Mouse (Mus musculus) neural tube, embryonic 14.5 days (tissue): ENCODE measurements around the gene Ufd1. TPM values are rescaled to one million over a fixed set of nuclear protein-coding genes. Genes with fewer than 3 reads are reported as not detected.
A peak's percentile ranks its signal among the peaks of the same experiment; 100 is the strongest.
"Not testable (repeated sequence)": the region's sequence is repeated elsewhere in the genome, so short reads cannot be mapped to it uniquely, and the experiment has no call there.

Experiments used
- ATAC-seq: fragments of 200-750 bp; cut with Nextera tagmentation; 2 replicates; pipeline ENCODE4 v1.8.0; 2017; ENCODE audit warnings: low read depth, mild to moderate bottlenecking, moderate TSS enrichment, moderate library complexity
- H3K27ac ChIP-seq: fragments of 300-500 bp; sonication (generic); 2 replicates; pipeline ENCODE4 v1.5.1; 2014; ENCODE audit warnings: low read depth, mild to moderate bottlenecking, control low read depth, low read length, moderate library complexity, mixed read lengths
- H3K27me3 ChIP-seq: fragments of 300-500 bp; sonication (generic); 2 replicates; pipeline ENCODE4 v1.6.1; 2014; ENCODE audit warnings: low read length; ENCODE audit not compliant: control insufficient read depth, insufficient read depth
- H3K36me3 ChIP-seq: fragments of 300-500 bp; sonication (generic); 2 replicates; pipeline ENCODE4 v1.6.1; 2014; ENCODE audit warnings: low read length, mixed read lengths; ENCODE audit not compliant: control insufficient read depth, insufficient read depth
- H3K4me1 ChIP-seq: fragments of 300-500 bp; sonication (generic); 2 replicates; pipeline ENCODE4 v1.6.1; 2014; ENCODE audit warnings: low read length; ENCODE audit not compliant: control insufficient read depth, insufficient read depth
- H3K4me2 ChIP-seq: fragments of 300-500 bp; sonication (generic); 2 replicates; pipeline ENCODE4 v1.6.1; 2014; ENCODE audit warnings: mild to moderate bottlenecking, low read depth, low read length, control low read depth
- H3K4me3 ChIP-seq: fragments of 300-500 bp; sonication (generic); 2 replicates; pipeline ENCODE4 v1.5.1; 2014; ENCODE audit warnings: low read depth, low read length, control low read depth, mixed read lengths
- H3K9ac ChIP-seq: fragments of 300-500 bp; sonication (generic); replicated peaks from 2 replicates; pipeline ENCODE4 v1.6.1; 2014; ENCODE audit warnings: low read depth, mild to moderate bottlenecking, control low read depth, low read length, mixed read lengths
- H3K9me3 ChIP-seq: fragments of 300-500 bp; sonication (generic); 2 replicates; pipeline ENCODE4 v1.6.1; 2016; ENCODE audit warnings: low read length; ENCODE audit not compliant: control insufficient read depth
- WGBS: fragments of 180-500 bp; shearing (Covaris S2); extraction: QIAGEN DNeasy Blood & Tissue Kit; methylation state at CpG from one replicate; pipeline ENCODE4 v1.1.7; 2014; 5-methylcytosine and 5-hydroxymethylcytosine counted together
- polyA plus RNA-seq: library from polyadenylated mRNA; unstranded; fragments of >200 nt; fragmentation: Nextera tagmentation; extraction: Ambion mirVana; gene quantifications from 2 replicates; pipeline ENCODE4 v1.2.1, GENCODE M21; 2014

Gene Ufd1
- polyA plus RNA-seq, 1 experiment from 2014 or later, result 115 TPM

- no peak overlapping the region for H3K27ac ChIP-seq
- no peak for ATAC-seq
- no peak overlapping the region for H3K4me2 ChIP-seq
- H3K9ac ChIP-seq, result no peak overlapping the region
- H3K9me3 ChIP-seq, result no peaks in the 10 kb centered on the region
- peaks cover 74% of the 10 kb centered on the region for H3K36me3 ChIP-seq
- 97% methylated on average over 3 of the region's 3 CpGs for WGBS
- no peaks in the 10 kb centered on the region for H3K4me1 ChIP-seq
- H3K27me3 ChIP-seq, result no peaks in the 10 kb centered on the region
- H3K4me3 ChIP-seq, result no peak overlapping the region
Observed at GRCm38 (mm10) chr16:18828630-18829029, 17.1 kb downstream of the Ufd1 start.

DNA sequence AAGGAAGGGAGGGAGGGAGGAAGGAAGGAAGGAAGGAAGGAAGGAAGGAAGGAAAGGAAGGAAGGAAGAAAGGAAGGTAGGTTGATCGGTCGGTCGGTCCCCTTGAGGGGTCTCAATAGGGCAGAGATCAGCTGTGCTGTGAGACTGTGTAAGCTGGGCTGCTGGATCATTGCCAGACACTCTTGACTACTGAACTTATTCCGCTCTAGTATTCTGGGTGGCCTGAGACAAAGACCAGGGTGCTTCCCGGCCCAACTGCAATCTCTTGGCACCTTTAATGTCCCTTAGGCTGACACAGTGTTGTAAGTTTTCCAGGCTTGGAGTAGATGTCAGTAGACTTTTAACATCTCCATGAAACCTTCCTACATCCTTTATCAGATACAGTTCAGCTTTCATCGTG is 17.5 kb downstream of the Ufd1 start:
- no peak for ATAC-seq
- 91% methylated on average over 6 of the region's 6 CpGs for whole genome bisulfite sequencing
- H3K9me3 ChIP-seq, result no peaks in the 10 kb centered on the region
- peaks cover 79% of the 10 kb centered on the region for H3K36me3 ChIP-seq
- no peak overlapping the region for H3K9ac ChIP-seq
- H3K27ac ChIP-seq, result no peak overlapping the region
- H3K4me1 ChIP-seq, result no peaks in the 10 kb centered on the region
- no peaks in the 10 kb centered on the region for H3K27me3 ChIP-seq
- no peak overlapping the region for H3K4me2 ChIP-seq
- H3K4me3 ChIP-seq, result no peak overlapping the region

DNA sequence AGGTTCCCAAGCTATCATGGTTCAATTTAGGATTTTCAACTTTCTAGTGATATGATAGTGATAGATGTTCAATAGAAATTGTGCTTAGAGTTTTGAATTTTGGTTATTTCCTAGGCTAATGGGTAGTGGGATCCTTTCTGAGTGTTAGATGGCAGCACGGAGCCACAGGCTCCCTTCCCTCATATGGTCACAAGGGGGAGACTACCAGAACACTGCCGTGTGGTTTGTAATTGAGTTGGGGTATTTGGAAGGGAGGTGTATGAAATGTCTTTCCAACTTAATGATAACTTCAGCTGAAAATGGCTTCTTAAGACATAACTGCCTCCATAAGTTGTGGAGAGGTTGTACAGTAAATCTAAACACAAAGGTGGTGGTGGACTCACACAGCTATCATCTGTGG is 21.9 kb downstream of the Ufd1 start:
- H3K4me3 ChIP-seq, result no peak overlapping the region
- peaks cover 48% of the 10 kb centered on the region for H3K36me3 ChIP-seq
- no peak overlapping the region for H3K4me2 ChIP-seq
- H3K27ac ChIP-seq, result no peak overlapping the region
- ATAC-seq, result no peak
- H3K9ac ChIP-seq, result no peak overlapping the region
- WGBS, result 77% methylated on average over 2 of the region's 2 CpGs
- no peaks in the 10 kb centered on the region for H3K27me3 ChIP-seq
- no peaks in the 10 kb centered on the region for H3K9me3 ChIP-seq
- 0 out of 2 replicates have a peak, but pooled peaks cover 5% of the 10 kb centered on the region for H3K4me1 ChIP-seq

GRCm38 (mm10) chr16:18836073-18836467 is 24.5 kb downstream of the Ufd1 start:
- peak overlapping the region; percentile 85; the same call in 1 of the 2 replicates for H3K9ac ChIP-seq
- peak overlapping the region; percentile 88 for H3K4me3 ChIP-seq
- 0 out of 2 replicates have a peak, but pooled peaks cover 5% of the 10 kb centered on the region for H3K4me1 ChIP-seq
- peaks cover 30% of the 10 kb centered on the region for H3K36me3 ChIP-seq
- H3K4me2 ChIP-seq, result peak overlapping the region; percentile 54
- no peaks in the 10 kb centered on the region for H3K27me3 ChIP-seq
- H3K27ac ChIP-seq, result no peak overlapping the region
- peak; percentile 54 for ATAC-seq
- H3K9me3 ChIP-seq, result no peaks in the 10 kb centered on the region
- 30% methylated on average over 3 of the region's 3 CpGs for WGBS

GRCm38 (mm10) chr16:18836468-18837208 is 25.1 kb downstream of the Ufd1 start, which contains the start of the genes 2510002D24Rik and Gm28539:
Gene 2510002D24Rik, plus strand, starts transcription at chr16:18836578.
Gene Gm28539, plus strand, starts transcription at chr16:18836584.
- peak within 1 kb of the TSS; percentile 54 for H3K4me2 ChIP-seq
- no peaks in the 10 kb centered on the region for H3K27me3 ChIP-seq
- H3K4me3 ChIP-seq, result peak within 1 kb of the TSS; percentile 88
- peak within 1 kb of the TSS; percentile 55; the same call in 1 of the 2 replicates for H3K27ac ChIP-seq
- WGBS, result under 1% methylated on average over 46 of the region's 46 CpGs
- peak within 1 kb of the TSS; percentile 85 for H3K9ac ChIP-seq
- peaks cover 28% of the 10 kb centered on the region for H3K36me3 ChIP-seq
- peak; percentile 99 for ATAC-seq
- H3K9me3 ChIP-seq, result no peaks in the 10 kb centered on the region
- 0 out of 2 replicates have a peak, but pooled peaks cover 5% of the 10 kb centered on the region for H3K4me1 ChIP-seq

DNA sequence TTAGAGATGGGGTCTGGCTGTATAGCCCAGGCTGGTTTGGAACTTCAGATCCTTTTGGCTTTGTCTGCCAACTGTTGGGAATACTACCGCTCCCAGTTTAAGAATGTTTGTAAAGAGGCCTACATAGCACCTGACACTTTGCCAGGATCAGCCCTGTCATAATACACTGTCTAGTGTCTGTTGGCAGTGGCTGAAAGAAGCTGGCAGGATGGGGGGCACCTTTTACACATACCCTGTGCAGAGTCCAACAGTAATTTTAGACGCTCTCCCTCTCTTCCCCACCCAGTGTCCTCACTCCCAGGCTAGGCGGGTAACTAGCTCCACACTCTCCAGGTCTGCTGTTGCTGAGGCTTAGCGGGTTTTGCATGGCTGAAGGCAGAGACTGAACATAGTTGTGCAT is 26.8 kb downstream of the Ufd1 start:
- no peak for ATAC-seq
- H3K27ac ChIP-seq, result no peak overlapping the region
- no peak overlapping the region for H3K9ac ChIP-seq
- no peaks in the 10 kb centered on the region for H3K9me3 ChIP-seq
- no peaks in the 10 kb centered on the region for H3K27me3 ChIP-seq
- peaks cover 14% of the 10 kb centered on the region for H3K36me3 ChIP-seq
- 94% methylated on average over 4 of the region's 4 CpGs for WGBS
- H3K4me1 ChIP-seq, result 0 out of 2 replicates have a peak, but pooled peaks cover 5% of the 10 kb centered on the region
- H3K4me3 ChIP-seq, result no peak overlapping the region
- no peak overlapping the region for H3K4me2 ChIP-seq

GRCm38 (mm10) chr16:18846301-18846820 is 34.8 kb downstream of the Ufd1 start:
- Histone ChIP-seq H3K4me3 (no peak overlapping the region), H3K9me3 (no peaks in the 10 kb centered on the region), H3K27ac (no peak overlapping the region), H3K9ac (no peak overlapping the region), H3K4me1 (no peaks in the 10 kb centered on the region), H3K27me3 (no peaks in the 10 kb centered on the region), H3K36me3 (no peaks in the 10 kb centered on the region), H3K4me2 (no peak overlapping the region)
- 91% methylated on average over 15 of the region's 15 CpGs for WGBS
- ATAC-seq, result no peak

GRCm38 (mm10) chr16:18849521-18850190 is 38.1 kb downstream of the Ufd1 start:
- H3K36me3 ChIP-seq, H3K9ac ChIP-seq, H3K27ac ChIP-seq, H3K27me3 ChIP-seq, H3K4me2 ChIP-seq, ATAC-seq, H3K4me1 ChIP-seq, H3K4me3 ChIP-seq, H3K9me3 ChIP-seq: not testable (repeated sequence)
- 94% methylated on average over 15 of the region's 17 CpGs for WGBS

GRCm38 (mm10) chr16:18858551-18858950 is 47.0 kb downstream of the Ufd1 start:
- Histone ChIP-seq H3K9me3 (no peaks in the 10 kb centered on the region), H3K27ac (no peak overlapping the region), H3K36me3 (no peaks in the 10 kb centered on the region), H3K9ac (no peak overlapping the region), H3K4me1 (no peaks in the 10 kb centered on the region), H3K27me3 (no peaks in the 10 kb centered on the region), H3K4me2 (no peak overlapping the region), H3K4me3 (no peak overlapping the region)
- no peak for ATAC-seq
